Mouse (Mus musculus): ENCODE results near the gene Rhbdd1. TPM values are rescaled to one million over a fixed set of nuclear protein-coding genes. Genes with fewer than 3 reads are reported as not detected.
A peak's percentile ranks its signal among the peaks of the same experiment; 100 is the strongest.

The Rhbdd1 gene
- total RNA-seq (2014; rRNA removed; ENCODE audit: low replicate concordance) (10.7 and 13.2 TPM in 2 replicates), polyA plus RNA-seq (2015; fragmentation: Nextera tagmentation; extraction: Ambion mirVana) (5.5 and 6.6 TPM in 2 replicates)

GRCm38 (mm10) chr1:82316111-82316745 lies at the start of gene Rhbdd1:
Gene Rhbdd1, plus strand, starts transcription at chr1:82316452.
- DNase-seq (ENCODE audit: low spot score) (peak; percentile 96), ATAC-seq (ENCODE audit: insufficient read depth, low read depth) (peak; percentile 98)
- TF ChIP-seq EP300 (IDR thresholded peaks at IDR 0.05; ENCODE audit: low read depth) (no peak), CTCF (IDR thresholded peaks at IDR 0.05; ENCODE audit: low read depth) (no peak)
- H3K27me3 ChIP-seq (ENCODE audit: control insufficient read depth, insufficient read depth, low read length), result peaks cover 18% of the 10 kb centered on the region
- H3K9ac ChIP-seq (replicated peaks; ENCODE audit: low read depth, low read length), result peak within 1 kb of the TSS; percentile 89
- 6% methylated on average over 46 of the region's 47 CpGs for WGBS
- peaks cover 5% of the 10 kb centered on the region for H3K4me1 ChIP-seq (ENCODE audit: control insufficient read depth, insufficient read depth)
- H3K4me3 ChIP-seq (ENCODE audit: low read depth, low read length), result peak within 1 kb of the TSS; percentile 83
- H3K4me2 ChIP-seq (ENCODE audit: low read depth, low read length), result peak within 1 kb of the TSS; percentile 64
- H3K27ac ChIP-seq (ENCODE audit: low read depth), result peak within 1 kb of the TSS; percentile 92
- H3K9me3 ChIP-seq (replicated peaks; ENCODE audit: control insufficient read depth, low read length), result no peaks in the 10 kb centered on the region
- H3K36me3 ChIP-seq (replicated peaks; ENCODE audit: control insufficient read depth, insufficient read depth, low read length), result no peaks in the 10 kb centered on the region

- no peak overlapping the region for H3K4me3 ChIP-seq (ENCODE audit: low read depth, low read length)
- DNase-seq (ENCODE audit: low spot score) (peak; percentile 84), ATAC-seq (ENCODE audit: insufficient read depth, low read depth) (peak; percentile 88)
- H3K9ac ChIP-seq (replicated peaks; ENCODE audit: low read depth, low read length), result no peak overlapping the region
- no peaks in the 10 kb centered on the region for H3K36me3 ChIP-seq (replicated peaks; ENCODE audit: control insufficient read depth, insufficient read depth, low read length)
- no peak for TF ChIP-seq EP300 (IDR thresholded peaks at IDR 0.05; ENCODE audit: low read depth)
- no peak for TF ChIP-seq CTCF (IDR thresholded peaks at IDR 0.05; ENCODE audit: low read depth)
- no peaks in the 10 kb centered on the region for H3K27me3 ChIP-seq (ENCODE audit: control insufficient read depth, insufficient read depth, low read length)
- H3K4me1 ChIP-seq (ENCODE audit: control insufficient read depth, insufficient read depth), result peaks cover 40% of the 10 kb centered on the region
- H3K9me3 ChIP-seq (replicated peaks; ENCODE audit: control insufficient read depth, low read length), result no peaks in the 10 kb centered on the region
- peak overlapping the region; percentile 64 for H3K27ac ChIP-seq (ENCODE audit: low read depth)
- H3K4me2 ChIP-seq (ENCODE audit: low read depth, low read length), result peak overlapping the region; percentile 15; the same call in 1 of the 2 replicates
- 14% methylated on average over 4 of the region's 4 CpGs for WGBS
Measured at GRCm38 (mm10) chr1:82267547-82267946, 48.7 kb upstream of the Rhbdd1 start.

GRCm38 (mm10) chr1:82272231-82272630 lies 44.0 kb upstream of the Rhbdd1 start:
- H3K9ac ChIP-seq (replicated peaks; ENCODE audit: low read depth, low read length), result no peak overlapping the region
- H3K4me1 ChIP-seq (ENCODE audit: control insufficient read depth, insufficient read depth), result peaks cover 43% of the 10 kb centered on the region
- H3K27me3 ChIP-seq (ENCODE audit: control insufficient read depth, insufficient read depth, low read length), result no peaks in the 10 kb centered on the region
- ATAC-seq (ENCODE audit: insufficient read depth, low read depth) (no peak), DNase-seq (ENCODE audit: low spot score) (no peak)
- TF ChIP-seq CTCF (IDR thresholded peaks at IDR 0.05; ENCODE audit: low read depth) (no peak), EP300 (IDR thresholded peaks at IDR 0.05; ENCODE audit: low read depth) (no peak)
- H3K36me3 ChIP-seq (replicated peaks; ENCODE audit: control insufficient read depth, insufficient read depth, low read length), result peaks cover 8% of the 10 kb centered on the region
- WGBS, result 56% methylated on average over 5 of the region's 5 CpGs
- H3K9me3 ChIP-seq (replicated peaks; ENCODE audit: control insufficient read depth, low read length), result no peaks in the 10 kb centered on the region
- 0 out of 2 replicates have a peak overlapping the region, but pooled peaks have one; percentile 26 for H3K27ac ChIP-seq (ENCODE audit: low read depth)
- no peak overlapping the region for H3K4me3 ChIP-seq (ENCODE audit: low read depth, low read length)
- no peak overlapping the region for H3K4me2 ChIP-seq (ENCODE audit: low read depth, low read length)

- Histone ChIP-seq H3K36me3 (replicated peaks; ENCODE audit: control insufficient read depth, insufficient read depth, low read length) (peaks cover 15% of the 10 kb centered on the region), H3K27ac (ENCODE audit: low read depth) (peak overlapping the region; percentile 16; the same call in 1 of the 2 replicates), H3K9ac (replicated peaks; ENCODE audit: low read depth, low read length) (no peak overlapping the region), H3K4me1 (ENCODE audit: control insufficient read depth, insufficient read depth) (peaks cover 31% of the 10 kb centered on the region), H3K4me2 (ENCODE audit: low read depth, low read length) (no peak overlapping the region), H3K4me3 (ENCODE audit: low read depth, low read length) (no peak overlapping the region), H3K27me3 (ENCODE audit: control insufficient read depth, insufficient read depth, low read length) (no peaks in the 10 kb centered on the region), H3K9me3 (replicated peaks; ENCODE audit: control insufficient read depth, low read length) (no peaks in the 10 kb centered on the region)
- no peak for ATAC-seq (ENCODE audit: insufficient read depth, low read depth)
- DNase-seq (ENCODE audit: low spot score), result no peak
- 31% methylated on average over 6 of the region's 6 CpGs for WGBS
- no peak for TF ChIP-seq CTCF (IDR thresholded peaks at IDR 0.05; ENCODE audit: low read depth)
- no peak for TF ChIP-seq EP300 (IDR thresholded peaks at IDR 0.05; ENCODE audit: low read depth)
Measured at GRCm38 (mm10) chr1:82273529-82273928, 42.7 kb upstream of the Rhbdd1 start.

- no peak for ATAC-seq (ENCODE audit: insufficient read depth, low read depth)
- no peaks in the 10 kb centered on the region for H3K9me3 ChIP-seq (replicated peaks; ENCODE audit: control insufficient read depth, low read length)
- WGBS, result 27% methylated on average over 1 of the region's 1 CpGs
- peaks cover 34% of the 10 kb centered on the region for H3K4me1 ChIP-seq (ENCODE audit: control insufficient read depth, insufficient read depth)
- H3K4me2 ChIP-seq (ENCODE audit: low read depth, low read length), result no peak overlapping the region
- H3K27ac ChIP-seq (ENCODE audit: low read depth), result peak overlapping the region; percentile 56
- no peaks in the 10 kb centered on the region for H3K27me3 ChIP-seq (ENCODE audit: control insufficient read depth, insufficient read depth, low read length)
- TF ChIP-seq CTCF (IDR thresholded peaks at IDR 0.05; ENCODE audit: low read depth) (no peak), EP300 (IDR thresholded peaks at IDR 0.05; ENCODE audit: low read depth) (no peak)
- no peak overlapping the region for H3K4me3 ChIP-seq (ENCODE audit: low read depth, low read length)
- H3K9ac ChIP-seq (replicated peaks; ENCODE audit: low read depth, low read length), result no peak overlapping the region
- no peak for DNase-seq (ENCODE audit: low spot score)
- peaks cover 15% of the 10 kb centered on the region for H3K36me3 ChIP-seq (replicated peaks; ENCODE audit: control insufficient read depth, insufficient read depth, low read length)
Measured at GRCm38 (mm10) chr1:82274361-82274760, 41.9 kb upstream of the Rhbdd1 start.
